Mouse (Mus musculus) frontal cortex, adult (tissue): ENCODE measurements around the gene Nphs1.
"Not testable (repeated sequence)": the region's sequence is repeated elsewhere in the genome, so short reads cannot be mapped to it uniquely, and the experiment has no call there.

Experiments
- ATAC-seq: cut with Nextera tagmentation; 2 replicates; pipeline ENCODE4 v1.9.2; 2017; ENCODE audit warnings: mild to moderate bottlenecking, moderate library complexity, mixed read lengths; ENCODE audit not compliant: low TSS enrichment

The Nphs1 gene

GRCm38 (mm10) chr7:30440697-30441096 lies 17.4 kb upstream of the Nphs1 start:
- no peak for ATAC-seq

- ATAC-seq, result no peak
Measured at GRCm38 (mm10) chr7:30443696-30444095, 14.4 kb upstream of the Nphs1 start.

GRCm38 (mm10) chr7:30444154-30444970 lies 13.8 kb upstream of the Nphs1 start:
- ATAC-seq, result peak; percentile 28; the same call in 1 of the 2 replicates

- ATAC-seq, result peak; percentile 70
Measured at GRCm38 (mm10) chr7:30444971-30445751, 13.0 kb upstream of the Nphs1 start, which contains the start of gene Aplp1. TSS of gene Aplp1 (minus strand) at chr7:30445535.

- peak; percentile 22; the same call in 1 of the 2 replicates for ATAC-seq
Measured at GRCm38 (mm10) chr7:30450241-30450640, 7.9 kb upstream of the Nphs1 start.

- ATAC-seq, result no peak
Measured at GRCm38 (mm10) chr7:30453327-30453726, 4.8 kb upstream of the Nphs1 start.

GRCm38 (mm10) chr7:30453766-30454165 lies 4.3 kb upstream of the Nphs1 start:
- ATAC-seq, result no peak

- ATAC-seq, result no peak
Measured at GRCm38 (mm10) chr7:30454259-30454658, 3.9 kb upstream of the Nphs1 start.

- ATAC-seq, result no peak
Measured at GRCm38 (mm10) chr7:30456487-30456886, 1.6 kb upstream of the Nphs1 start.

GRCm38 (mm10) chr7:30456911-30457628 lies 1.0 kb upstream of the Nphs1 start:
- ATAC-seq, result peak; percentile 50; the same call in 1 of the 2 replicates

GRCm38 (mm10) chr7:30459484-30459883 lies 1.4 kb downstream of the Nphs1 start:
- no peak for ATAC-seq

- no peak for ATAC-seq
Measured at GRCm38 (mm10) chr7:30463568-30463967, 5.5 kb downstream of the Nphs1 start.

- 0 out of 2 replicates have a peak, but pooled peaks have one; percentile 44 for ATAC-seq
Measured at GRCm38 (mm10) chr7:30463996-30464395, 5.9 kb downstream of the Nphs1 start.

GRCm38 (mm10) chr7:30464816-30465300 lies 6.7 kb downstream of the Nphs1 start:
- no peak for ATAC-seq

- ATAC-seq, result no peak
Measured at GRCm38 (mm10) chr7:30472411-30472810, 14.3 kb downstream of the Nphs1 start.

GRCm38 (mm10) chr7:30474999-30475398 lies 16.9 kb downstream of the Nphs1 start:
- no peak for ATAC-seq

GRCm38 (mm10) chr7:30476136-30476535 lies 18.0 kb downstream of the Nphs1 start:
- ATAC-seq, result not testable (repeated sequence)

- peak; percentile 86 for ATAC-seq
Measured at GRCm38 (mm10) chr7:30477415-30478381, 19.6 kb downstream of the Nphs1 start.

GRCm38 (mm10) chr7:30484250-30484649 lies 26.1 kb downstream of the Nphs1 start:
- ATAC-seq, result no peak

GRCm38 (mm10) chr7:30490251-30490956 lies 32.3 kb downstream of the Nphs1 start:
- no peak; the same call in 1 of the 2 replicates for ATAC-seq
